Mouse (Mus musculus): Measurements from ENCODE around the gene Rpl10. TPM values are rescaled to one million over a fixed set of nuclear protein-coding genes. Genes with fewer than 3 reads are reported as not detected.

Gene Rpl10
- polyA plus RNA-seq (2012; rRNA removed), result 698 and 796 TPM in 2 replicates

DNA sequence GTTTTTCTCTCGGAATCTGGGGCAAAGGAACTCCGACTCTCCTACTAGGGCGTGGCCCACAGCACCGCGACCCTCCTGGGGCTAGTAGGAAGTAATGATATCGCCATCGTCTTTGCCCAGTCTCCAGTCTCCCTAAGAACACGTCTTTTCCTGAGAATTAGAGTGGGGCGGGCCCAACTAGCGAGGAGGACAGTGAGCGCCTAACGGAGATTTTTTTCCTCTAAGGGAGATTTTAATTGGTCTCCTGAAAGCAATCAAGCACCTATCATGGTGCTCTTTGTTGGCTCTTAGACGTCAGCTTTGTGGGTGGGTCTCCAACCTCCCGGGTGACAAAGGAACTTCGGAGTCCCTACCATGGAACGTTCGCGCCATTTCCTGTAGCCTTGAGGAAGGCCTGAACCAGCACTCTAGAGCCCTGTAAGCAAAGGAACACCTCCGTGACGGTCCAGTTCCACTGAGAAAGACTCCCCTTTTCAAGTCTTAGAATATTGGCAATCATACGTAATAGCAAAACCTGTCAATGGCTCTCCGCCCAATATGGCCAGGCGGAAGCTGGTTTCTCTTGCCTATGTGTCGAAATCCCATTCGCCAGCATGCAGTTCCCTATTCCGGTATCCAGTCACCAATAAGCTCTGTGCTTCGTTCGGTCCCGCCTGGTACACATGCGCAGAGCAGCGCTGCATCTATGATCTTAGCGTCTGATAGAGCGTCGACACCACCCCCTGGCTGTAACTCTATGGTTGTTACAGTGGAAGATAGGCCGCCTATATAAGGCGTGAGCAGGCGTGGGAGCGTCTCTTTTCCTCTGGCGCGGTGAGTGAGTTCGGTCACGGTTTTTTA is at the start of gene Rpl10:
Rpl10 (plus strand) TSS at position 751 of the 840 bp plus-strand sequence.
- DNase-seq (ENCODE audit: extremely low spot score in 1 of 2, low spot score in 1 of 2), result peak; percentile 93 to 94

DNA sequence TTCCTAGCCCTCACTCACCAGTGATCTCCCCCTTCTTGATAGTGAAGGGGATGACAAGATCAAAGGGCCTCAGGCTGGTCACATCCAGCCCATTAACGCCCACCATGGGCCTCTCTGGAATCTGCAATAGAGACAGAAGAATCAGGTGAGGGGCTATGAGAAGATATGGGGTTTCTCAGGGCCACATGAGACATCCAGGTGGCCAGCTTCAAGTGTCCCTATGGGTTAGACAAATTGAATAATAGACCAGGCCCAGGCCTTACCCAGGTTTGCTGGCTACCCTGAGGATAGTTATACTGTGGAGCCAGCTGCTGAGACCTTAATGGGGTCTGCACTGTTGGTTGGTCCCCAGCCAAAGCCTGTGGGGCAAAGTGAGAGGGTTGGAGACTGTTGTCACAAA is 40.6 kb upstream of the Rpl10 start:
- DNase-seq (ENCODE audit: extremely low spot score in 1 of 2, low spot score in 1 of 2), result no peak

DNA sequence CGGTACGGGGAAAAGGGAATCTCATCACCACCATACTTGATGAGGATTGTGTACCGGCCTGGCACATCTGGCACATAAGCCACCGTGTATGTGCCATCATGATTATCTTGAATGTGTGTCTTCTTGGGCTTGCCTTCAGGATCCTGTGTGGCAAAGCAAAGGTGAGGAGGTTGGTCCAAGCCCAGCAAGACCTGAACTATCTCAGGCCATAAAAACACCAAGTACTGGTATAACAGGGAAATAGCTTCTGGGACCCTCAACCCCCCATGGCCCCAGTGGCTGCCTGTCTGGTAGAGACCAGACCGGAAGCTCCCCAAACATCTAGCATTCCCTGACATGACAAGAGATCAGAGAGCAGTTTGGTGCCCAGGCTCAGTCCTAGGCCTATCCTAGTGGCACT is 37.4 kb upstream of the Rpl10 start:
- DNase-seq (ENCODE audit: extremely low spot score in 1 of 2, low spot score in 1 of 2), result no peak

DNA sequence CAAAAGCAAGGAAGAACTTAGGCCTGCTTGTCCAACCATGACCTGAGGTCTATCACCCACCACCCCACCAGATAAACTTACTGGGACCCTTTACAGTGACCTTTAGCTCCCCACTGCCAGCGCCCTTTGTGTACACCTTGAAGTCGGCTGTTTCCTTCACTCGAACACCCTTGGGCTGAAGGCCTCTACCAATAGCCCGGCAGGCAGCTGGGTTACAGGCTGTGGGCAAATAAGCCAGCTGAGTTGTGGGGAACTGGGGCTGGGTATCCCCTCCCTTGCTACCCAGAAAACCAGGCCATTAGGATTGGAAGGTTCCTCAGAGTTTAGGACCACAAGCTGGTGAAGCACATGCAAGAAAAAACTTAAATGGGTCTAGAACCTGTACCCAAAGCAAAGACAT is 30.3 kb upstream of the Rpl10 start:
- DNase-seq (ENCODE audit: extremely low spot score in 1 of 2, low spot score in 1 of 2), result no peak

DNA sequence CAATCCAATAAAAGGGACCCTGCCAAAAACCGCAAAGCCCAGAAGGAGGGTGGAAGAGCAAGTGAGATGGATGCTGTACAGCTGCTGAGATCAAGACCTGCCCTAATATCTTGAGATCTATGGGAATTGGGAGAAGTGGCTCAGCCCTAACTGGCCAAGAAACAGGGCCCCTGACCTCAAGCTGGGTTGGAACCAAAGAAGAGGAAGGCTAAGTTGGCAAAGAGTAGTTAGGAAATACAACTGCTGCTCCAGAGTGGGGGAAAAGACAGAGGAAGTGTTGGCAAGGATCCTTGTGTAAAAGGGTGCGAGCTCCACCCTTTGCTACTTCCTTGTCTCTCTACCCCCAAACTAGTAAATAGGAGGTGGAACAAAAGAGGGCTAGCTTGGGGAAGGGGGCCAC is 27.2 kb upstream of the Rpl10 start:
- DNase-seq (ENCODE audit: extremely low spot score in 1 of 2, low spot score in 1 of 2), result no peak

DNA sequence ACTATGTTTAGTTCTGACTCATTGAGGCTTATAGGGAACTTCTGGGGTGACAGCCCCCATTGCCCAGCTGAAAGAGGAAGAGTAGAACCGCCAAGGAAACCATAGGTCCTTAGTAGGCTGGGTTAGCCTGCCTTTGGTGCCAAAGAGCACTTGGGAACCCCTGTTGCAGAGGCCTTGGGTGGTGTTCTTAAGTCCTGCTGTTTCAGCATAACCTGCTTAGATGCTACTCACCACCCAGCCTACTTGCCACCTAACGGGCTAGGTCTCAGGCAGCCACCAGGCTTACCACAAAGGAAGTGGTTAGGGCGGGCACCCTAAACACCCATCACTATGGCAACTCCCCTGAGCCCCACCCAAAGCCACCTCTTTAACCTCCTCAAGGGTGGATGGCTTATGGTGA is 26.8 kb upstream of the Rpl10 start:
- no peak for DNase-seq (ENCODE audit: extremely low spot score in 1 of 2, low spot score in 1 of 2)

DNA sequence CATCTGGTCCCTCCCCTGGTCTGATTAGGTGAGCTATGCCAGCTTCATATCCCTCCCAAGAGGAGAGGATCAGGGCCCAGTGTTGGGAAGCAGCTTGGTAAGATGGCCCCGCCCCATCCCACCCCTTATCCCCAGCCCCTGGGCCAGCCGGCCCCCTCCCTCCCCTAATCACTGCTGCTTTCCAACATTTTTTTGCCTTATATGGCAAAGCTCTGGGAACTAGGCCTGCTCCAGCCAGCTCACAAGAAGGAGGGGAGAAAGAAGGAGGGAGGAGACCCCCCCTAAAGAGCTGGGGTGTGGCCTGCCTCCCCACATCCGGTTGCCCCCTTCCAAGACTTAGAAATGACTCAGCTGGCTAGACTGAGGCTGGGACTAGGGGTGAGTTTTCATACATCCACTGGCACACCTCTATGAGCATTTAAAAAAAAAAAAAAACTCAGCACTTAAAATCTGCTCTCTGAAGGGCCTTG is 26.0 kb upstream of the Rpl10 start:
- DNase-seq (ENCODE audit: extremely low spot score in 1 of 2, low spot score in 1 of 2), result no peak

DNA sequence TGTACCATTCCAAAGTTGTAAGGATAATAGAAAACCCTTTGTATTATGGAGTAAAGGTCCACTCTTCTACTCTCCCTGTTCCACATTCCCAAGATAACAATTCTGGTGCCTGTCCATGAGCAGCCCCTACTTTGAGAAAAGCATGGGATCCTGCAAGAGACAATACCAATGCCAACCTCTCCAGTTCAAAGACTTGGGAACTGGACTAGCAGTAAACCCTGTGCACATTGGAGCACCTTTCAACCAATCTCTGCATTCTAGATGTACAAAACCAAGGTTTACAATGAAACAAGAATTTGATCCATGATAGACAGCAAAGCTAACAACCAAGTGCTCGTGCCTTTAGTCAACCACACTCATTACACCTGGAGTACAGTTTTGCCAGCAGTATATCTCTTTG is 25.5 kb upstream of the Rpl10 start:
- DNase-seq (ENCODE audit: extremely low spot score in 1 of 2, low spot score in 1 of 2), result no peak

DNA sequence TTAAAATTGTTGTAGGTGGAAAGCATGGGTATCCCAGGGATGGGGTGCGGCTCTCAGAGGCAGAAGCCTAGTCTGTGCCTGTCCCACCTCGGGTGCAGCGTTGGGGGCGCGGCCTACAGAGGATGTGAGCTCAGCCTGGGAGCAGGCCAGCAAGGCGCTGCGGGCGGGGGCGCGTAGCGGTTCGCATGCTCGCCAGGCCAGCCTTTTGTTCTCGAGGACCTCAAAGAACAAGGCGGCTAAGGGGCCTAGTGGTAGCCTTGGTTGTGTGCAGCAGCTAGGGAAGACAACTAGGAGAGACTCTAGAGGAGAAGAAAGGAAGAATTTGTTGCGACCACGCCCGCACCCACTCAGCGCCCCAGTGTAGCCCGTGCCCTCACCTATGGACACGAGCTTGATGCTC is 24.9 kb upstream of the Rpl10 start:
- peak in 1 of 2 experiments; percentile 62 for DNase-seq (ENCODE audit: extremely low spot score in 1 of 2, low spot score in 1 of 2)

DNA sequence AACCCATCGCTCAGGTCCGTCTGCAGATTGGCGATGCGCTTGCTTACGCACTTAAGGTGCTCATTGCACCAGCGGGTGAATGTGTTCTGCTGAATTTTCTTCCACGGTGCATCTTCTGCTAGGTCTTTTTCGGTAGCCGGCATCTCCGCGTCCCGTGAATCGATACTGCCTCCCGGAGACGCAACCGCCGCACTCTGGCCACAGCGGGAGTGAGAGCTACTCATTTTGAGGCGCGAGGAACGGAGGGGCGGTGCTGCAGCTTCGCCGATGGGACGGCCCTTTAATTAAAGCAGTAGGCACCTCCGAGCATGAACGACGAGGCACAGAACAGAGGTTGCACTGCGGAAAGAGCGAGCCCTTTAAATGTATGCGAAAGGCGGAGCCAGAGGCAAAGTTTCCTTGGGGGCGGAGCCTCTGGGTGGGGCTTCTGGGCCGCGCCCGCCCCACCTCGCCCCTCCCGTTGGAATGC is 24.4 kb upstream of the Rpl10 start:
- DNase-seq (ENCODE audit: extremely low spot score in 1 of 2, low spot score in 1 of 2), result peak; percentile 82 to 87

DNA sequence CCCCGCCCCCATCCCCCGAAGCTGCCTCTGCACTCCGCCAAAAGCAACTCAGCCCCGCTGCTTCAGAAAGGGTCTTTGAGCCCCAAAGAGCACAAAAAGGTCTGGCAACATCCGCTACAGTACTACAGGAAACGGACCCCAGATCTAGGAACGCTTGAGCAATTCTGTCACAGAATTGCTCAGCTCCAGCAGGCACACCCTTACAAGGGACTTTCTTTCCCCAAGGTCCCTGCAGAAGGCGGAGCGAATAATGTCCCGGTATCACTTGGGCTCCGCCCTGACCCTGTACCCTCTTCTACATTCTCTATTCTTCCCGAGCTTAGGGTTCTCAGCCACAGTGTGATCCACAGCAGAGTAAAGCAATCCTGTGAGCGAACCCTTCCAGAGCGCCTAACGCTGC is 23.9 kb upstream of the Rpl10 start:
- DNase-seq (ENCODE audit: extremely low spot score in 1 of 2, low spot score in 1 of 2), result no peak

DNA sequence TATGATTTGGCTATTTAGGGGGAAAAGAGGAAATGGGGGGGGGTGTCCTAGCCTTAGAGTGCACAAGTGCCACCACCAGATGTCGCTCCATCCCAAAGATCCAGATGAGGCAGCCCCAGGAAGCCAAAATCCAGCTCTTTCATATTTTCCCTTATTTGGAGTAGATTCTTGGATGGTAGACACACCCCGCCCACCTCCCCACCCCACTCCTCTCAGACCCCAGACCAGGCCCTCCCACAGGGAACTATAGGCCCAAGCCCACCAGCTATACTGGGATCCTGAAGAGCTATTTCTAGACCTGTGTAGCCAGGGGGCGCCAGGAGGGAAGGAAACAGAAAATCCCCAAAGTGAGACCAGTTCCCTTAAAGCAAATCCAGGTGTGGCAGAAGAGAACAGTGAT is 22.0 kb upstream of the Rpl10 start:
- peak in 1 of 2 experiments; percentile 63 for DNase-seq (ENCODE audit: extremely low spot score in 1 of 2, low spot score in 1 of 2)

DNA sequence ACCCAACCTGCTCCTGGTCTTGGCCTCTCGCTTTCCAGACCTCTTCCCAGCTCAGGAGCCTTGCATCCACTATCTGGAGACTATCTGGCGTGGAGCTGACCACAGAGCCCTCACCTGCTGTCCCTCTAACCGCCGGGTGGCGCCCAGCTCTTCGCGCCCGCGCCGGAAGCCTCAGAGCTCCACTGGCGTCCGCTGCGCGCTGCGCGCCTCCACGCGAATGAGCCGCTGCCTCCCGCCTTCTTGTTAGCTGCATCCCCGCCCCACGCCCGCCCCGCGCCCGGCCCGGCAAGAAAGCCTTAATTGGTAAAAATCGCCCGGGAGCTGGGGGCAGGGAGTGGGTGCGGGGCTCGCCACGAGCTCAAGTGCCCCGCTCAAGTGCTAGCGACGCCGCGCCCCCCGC is 21.0 kb upstream of the Rpl10 start, which contains the start of gene Flna:
Flna (minus strand) TSS at position 206 of the 400 bp plus-strand sequence.
- peak in 1 of 2 experiments; percentile 64 for DNase-seq (ENCODE audit: extremely low spot score in 1 of 2, low spot score in 1 of 2)

DNA sequence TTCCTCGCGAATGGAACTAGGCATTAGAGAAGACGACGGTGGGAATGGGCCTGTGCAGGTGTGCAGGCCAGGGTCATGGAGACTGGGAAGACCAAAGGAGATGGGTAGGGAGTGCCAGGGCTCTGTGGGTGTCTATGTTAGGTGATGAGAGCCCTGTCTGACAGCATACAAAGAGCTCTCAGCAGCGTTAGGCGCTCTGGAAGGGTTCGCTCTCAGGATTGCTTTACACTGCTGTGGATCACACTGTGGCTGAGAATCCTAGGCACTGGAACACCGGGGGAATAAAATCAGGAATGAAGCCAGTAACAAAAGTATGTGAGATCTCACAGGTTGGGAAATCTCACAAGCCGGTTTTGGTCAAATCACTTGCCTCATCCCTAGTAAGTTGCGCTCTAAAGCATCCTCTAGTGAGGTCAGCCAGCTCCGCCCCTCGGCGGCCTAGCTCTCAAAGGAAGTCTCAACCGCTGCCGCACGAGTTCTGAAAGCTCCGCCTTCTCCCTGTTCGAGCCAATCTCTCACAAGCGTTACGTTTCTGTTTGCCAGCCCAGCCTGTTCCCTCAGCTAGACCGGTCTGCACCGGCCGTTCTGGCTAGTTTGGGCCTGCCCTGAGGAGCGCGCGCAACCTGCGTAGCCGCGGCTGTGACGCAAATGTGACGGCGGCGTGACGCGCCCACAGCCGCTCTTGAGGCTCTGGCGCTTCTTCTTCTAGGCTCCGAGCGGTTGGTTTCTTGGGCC is 16.3 kb upstream of the Rpl10 start, which contains the start of gene Emd:
Emd (plus strand) TSS at position 535 of the 735 bp plus-strand sequence.
- DNase-seq (ENCODE audit: extremely low spot score in 1 of 2, low spot score in 1 of 2), result peak; percentile 86 to 88

DNA sequence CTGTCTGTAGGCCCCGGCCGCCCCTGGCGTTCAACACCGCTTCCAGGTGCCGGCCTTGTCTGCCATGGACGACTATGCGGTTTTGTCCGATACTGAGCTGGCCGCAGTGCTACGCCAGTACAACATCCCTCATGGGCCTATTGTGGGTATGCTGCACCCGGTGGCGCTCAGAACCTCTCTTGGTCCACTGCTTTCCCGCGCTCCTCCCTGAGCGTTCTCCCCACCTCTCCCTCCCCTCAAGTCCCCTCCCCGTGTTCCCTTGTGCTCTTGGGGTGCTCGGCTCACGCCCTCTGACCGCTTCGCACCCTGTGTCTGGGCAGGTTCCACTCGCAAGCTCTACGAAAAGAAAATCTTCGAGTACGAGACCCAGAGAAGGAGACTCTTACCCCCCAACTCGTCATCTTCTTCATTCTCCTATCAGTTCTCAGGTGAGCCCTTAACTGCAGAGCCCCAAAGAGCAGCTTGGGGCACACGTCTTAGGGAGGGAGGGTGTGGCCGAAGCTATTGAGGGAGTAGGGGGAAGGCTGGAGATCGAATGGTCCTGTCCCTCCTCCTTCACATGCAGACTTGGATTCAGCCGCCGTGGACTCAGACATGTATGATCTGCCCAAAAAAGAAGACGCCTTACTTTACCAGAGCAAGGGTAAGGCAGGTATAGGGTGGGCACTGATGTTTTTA is 15.6 kb upstream of the Rpl10 start:
- DNase-seq (ENCODE audit: extremely low spot score in 1 of 2, low spot score in 1 of 2), result no peak

DNA sequence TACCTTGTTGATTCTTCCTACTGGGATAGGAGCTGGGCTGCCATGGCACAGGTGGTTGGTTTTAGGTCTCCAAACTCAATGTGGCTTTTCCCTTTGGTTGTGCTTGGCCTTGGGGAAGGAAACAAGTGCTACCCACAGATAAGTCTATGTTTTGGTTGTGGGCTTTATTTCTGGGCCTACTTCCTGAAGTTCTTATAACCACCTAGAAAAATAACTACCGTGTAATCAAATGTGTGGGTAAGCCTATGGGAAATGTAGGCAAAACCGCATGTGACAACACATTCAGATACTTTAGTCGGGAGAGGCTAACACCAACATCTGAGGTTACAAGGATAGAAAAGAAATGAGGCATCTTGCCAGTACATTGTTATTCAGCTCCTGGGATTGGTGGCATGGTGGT is 12.9 kb upstream of the Rpl10 start:
- no peak for DNase-seq (ENCODE audit: extremely low spot score in 1 of 2, low spot score in 1 of 2)

DNA sequence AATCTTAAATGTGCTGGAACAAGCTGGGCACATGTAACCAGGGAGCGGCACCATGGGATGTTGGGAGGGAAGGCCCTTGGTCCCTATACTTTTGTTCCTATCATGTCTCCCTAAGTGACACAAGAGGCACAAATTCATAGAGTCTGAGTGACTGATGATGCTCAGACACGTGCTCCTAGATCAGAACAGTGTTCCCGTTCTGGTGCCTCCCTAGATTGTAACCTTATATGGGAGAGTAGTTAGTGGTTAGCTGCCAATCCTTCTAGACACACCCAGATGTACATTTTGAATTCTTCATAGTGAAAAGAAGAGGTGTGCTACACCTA is 913 bp upstream of the Rpl10 start:
- DNase-seq (ENCODE audit: extremely low spot score in 1 of 2, low spot score in 1 of 2), result no peak

DNA sequence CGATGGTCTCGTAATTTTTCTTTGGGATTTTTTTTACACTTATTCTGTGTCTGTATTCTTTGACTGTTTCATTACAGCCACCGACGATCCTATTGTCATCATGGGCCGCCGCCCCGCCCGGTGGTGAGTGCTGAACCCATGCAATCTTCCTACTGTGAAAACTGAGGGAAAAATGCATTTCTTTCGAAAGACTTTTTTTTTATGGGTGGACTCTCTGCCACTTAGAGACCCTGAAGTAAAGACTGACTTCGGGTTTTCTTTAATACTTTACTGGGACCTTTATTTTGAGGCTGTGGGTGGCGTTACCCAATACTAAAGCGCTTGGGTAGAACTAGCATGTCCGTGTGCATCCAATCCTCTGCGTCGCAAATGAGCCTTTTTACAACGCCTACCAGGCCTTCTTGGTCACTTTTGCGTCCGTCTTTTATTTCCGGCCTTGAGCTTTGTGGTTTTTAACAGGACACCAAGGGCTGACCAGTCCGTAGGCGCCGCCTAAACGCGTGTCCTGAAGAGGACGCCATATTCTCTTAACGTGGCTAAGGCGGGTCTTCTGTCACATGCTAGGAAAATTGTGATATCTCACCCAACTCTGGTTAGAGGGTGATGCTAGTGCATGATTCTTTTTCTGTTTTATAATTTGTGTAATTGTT is 415 bp downstream of the Rpl10 start:
- DNase-seq (ENCODE audit: extremely low spot score in 1 of 2, low spot score in 1 of 2), result no peak

DNA sequence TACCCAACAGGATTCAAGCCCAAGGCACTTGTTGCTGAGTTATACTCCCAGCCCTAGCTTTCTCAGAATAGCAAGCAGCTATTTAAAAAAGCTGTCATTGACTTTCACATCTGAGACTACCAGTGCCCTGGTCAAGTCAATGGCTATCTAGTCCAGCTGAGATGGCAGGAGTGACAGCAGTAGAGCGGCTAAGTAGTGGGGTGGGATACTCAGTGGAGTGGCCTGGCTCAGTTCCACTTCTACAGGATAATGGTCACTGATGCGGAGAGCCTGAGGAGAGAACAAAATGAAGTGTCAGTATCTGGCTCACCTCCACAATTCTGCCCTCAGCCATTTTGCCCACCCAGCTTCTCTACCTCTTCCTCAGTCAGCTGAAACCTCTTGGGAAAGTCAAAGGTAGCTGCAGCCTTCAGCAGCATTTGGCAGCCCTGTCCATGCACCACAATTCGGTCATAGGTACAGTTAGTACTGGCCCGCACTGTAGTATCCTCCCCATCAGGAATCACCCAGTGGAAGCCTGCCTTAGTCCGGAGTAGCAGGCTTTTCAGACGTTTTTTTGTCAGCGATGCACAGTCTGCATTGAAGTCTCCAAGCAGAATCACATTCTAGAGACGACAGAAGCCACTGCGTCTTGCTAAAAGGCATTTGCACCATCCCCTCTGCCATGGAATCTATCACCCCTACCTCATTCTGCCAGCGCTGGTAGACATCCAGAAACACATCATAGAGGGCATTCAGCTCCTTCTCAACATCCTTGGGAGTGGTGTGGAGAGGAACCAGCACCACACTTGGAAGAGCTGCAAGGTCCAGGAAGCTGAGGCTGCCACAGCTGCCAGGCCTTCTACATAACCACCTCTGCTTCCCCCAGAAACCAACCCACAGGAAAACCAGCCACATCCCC is 3.1 kb downstream of the Rpl10 start:
- no peak for DNase-seq (ENCODE audit: extremely low spot score in 1 of 2, low spot score in 1 of 2)

DNA sequence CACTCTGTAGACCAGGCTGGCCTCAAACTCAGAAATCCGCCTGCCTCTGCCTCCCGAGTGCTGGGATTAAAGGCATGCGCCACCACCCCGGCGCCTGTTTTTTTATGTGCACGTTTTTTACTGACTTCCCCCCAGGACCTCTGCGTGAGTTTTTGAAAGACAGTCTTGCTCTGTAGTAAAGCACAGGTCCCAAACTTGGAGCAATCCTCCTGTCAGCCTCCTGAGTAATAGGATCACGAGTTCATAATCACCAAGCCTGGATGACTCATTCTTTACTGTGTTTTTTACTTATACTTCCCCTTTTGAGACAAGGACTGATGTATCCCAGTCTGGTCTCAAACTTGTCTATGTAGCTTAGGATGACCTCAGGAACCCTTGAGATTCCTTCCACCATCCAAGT is 7.3 kb downstream of the Rpl10 start:
- no peak for DNase-seq (ENCODE audit: extremely low spot score in 1 of 2, low spot score in 1 of 2)

Measured in frontal cortex, adult 2 months (tissue).